Mouse (Mus musculus): ENCODE measurements around the gene Lpin1. TPM values are rescaled to one million over a fixed set of nuclear protein-coding genes. Genes with fewer than 3 reads are reported as not detected.

Gene Lpin1
- total RNA-seq, 2 experiments from 2014 or later, result 130 to 137 TPM

- DNase-seq, result peak; percentile 60 to 62
- intact Hi-C loops (cut with DNase I), result loop anchor here (5.0 kb wide), 1 partner anchor 63 kb away; no protein-coding TSS in a partner anchor
These were observed 19.5 kb upstream of the Lpin1 start for GRCm38 (mm10) chr12:16630152-16630865.

- no peak for DNase-seq
- intact Hi-C loops (cut with DNase I), result no loop called here
These were observed 9.5 kb upstream of the Lpin1 start for GRCm38 (mm10) chr12:16620230-16620629.

- intact Hi-C loops (cut with DNase I), result no loop called here
- DNase-seq, result no peak
These were observed 8.7 kb upstream of the Lpin1 start for GRCm38 (mm10) chr12:16619453-16619852.

GRCm38 (mm10) chr12:16618512-16619274 lies 7.9 kb upstream of the Lpin1 start:
- DNase-seq, result peak; percentile 87 to 90
- intact Hi-C loops (cut with DNase I), result no loop called here

- intact Hi-C loops (cut with DNase I), result no loop called here
These were observed 5.0 kb upstream of the Lpin1 start for GRCm38 (mm10) chr12:16615738-16616137.

GRCm38 (mm10) chr12:16614556-16614955 lies 3.8 kb upstream of the Lpin1 start:
- intact Hi-C loops (cut with DNase I), result no loop called here
- no peak for DNase-seq

More at GRCm38 (mm10) chr12:16615738-16616137, 5.0 kb upstream of the Lpin1 start:
- DNase-seq, result no peak

GRCm38 (mm10) chr12:16605624-16606023 lies 5.1 kb downstream of the Lpin1 start:
- intact Hi-C loops (cut with DNase I), result no loop called here
- no peak for DNase-seq

GRCm38 (mm10) chr12:16602271-16602670 lies 8.5 kb downstream of the Lpin1 start:
- intact Hi-C loops (cut with DNase I), result no loop called here
- DNase-seq, result no peak

GRCm38 (mm10) chr12:16600374-16600773 lies 10.4 kb downstream of the Lpin1 start:
- no peak for DNase-seq
- intact Hi-C loops (cut with DNase I), result no loop called here

- intact Hi-C loops (cut with DNase I), result no loop called here
- DNase-seq, result no peak
These were observed 11.4 kb downstream of the Lpin1 start for GRCm38 (mm10) chr12:16599359-16599758.

- intact Hi-C loops (cut with DNase I), result no loop called here
- no peak for DNase-seq
These were observed 17.0 kb downstream of the Lpin1 start for GRCm38 (mm10) chr12:16593761-16594160.

GRCm38 (mm10) chr12:16593014-16593413 lies 17.8 kb downstream of the Lpin1 start:
- DNase-seq, result no peak
- intact Hi-C loops (cut with DNase I), result no loop called here

GRCm38 (mm10) chr12:16592451-16592850 lies 18.3 kb downstream of the Lpin1 start:
- no peak for DNase-seq
- intact Hi-C loops (cut with DNase I), result no loop called here

GRCm38 (mm10) chr12:16591453-16592200 lies 19.1 kb downstream of the Lpin1 start:
- intact Hi-C loops (cut with DNase I), result no loop called here
- DNase-seq, result peak; percentile 80 to 81

GRCm38 (mm10) chr12:16589966-16590365 lies 20.8 kb downstream of the Lpin1 start:
- intact Hi-C loops (cut with DNase I), result no loop called here
- DNase-seq, result no peak

GRCm38 (mm10) chr12:16589204-16589949 lies 21.4 kb downstream of the Lpin1 start:
- intact Hi-C loops (cut with DNase I), result no loop called here

GRCm38 (mm10) chr12:16588396-16589042 lies 22.2 kb downstream of the Lpin1 start:
- DNase-seq, result no peak
- intact Hi-C loops (cut with DNase I), result no loop called here

More at GRCm38 (mm10) chr12:16589204-16589949, 21.4 kb downstream of the Lpin1 start:
- peak; percentile 93 to 96 for DNase-seq

GRCm38 (mm10) chr12:16587767-16588166 lies 23.0 kb downstream of the Lpin1 start:
- DNase-seq, result no peak
- intact Hi-C loops (cut with DNase I), result no loop called here

- intact Hi-C loops (cut with DNase I), result no loop called here
- no peak for DNase-seq
These were observed 23.7 kb downstream of the Lpin1 start for GRCm38 (mm10) chr12:16587111-16587510.

GRCm38 (mm10) chr12:16584964-16585363 lies 25.8 kb downstream of the Lpin1 start:
- DNase-seq, result no peak
- intact Hi-C loops (cut with DNase I), result no loop called here
